Mouse (Mus musculus): ENCODE data around the gene Barhl1. TPM values are rescaled to one million over a fixed set of nuclear protein-coding genes. Genes with fewer than 3 reads are reported as not detected.

Gene Barhl1
- polyA plus RNA-seq, 1 experiment = 45.9 TPM

DNA sequence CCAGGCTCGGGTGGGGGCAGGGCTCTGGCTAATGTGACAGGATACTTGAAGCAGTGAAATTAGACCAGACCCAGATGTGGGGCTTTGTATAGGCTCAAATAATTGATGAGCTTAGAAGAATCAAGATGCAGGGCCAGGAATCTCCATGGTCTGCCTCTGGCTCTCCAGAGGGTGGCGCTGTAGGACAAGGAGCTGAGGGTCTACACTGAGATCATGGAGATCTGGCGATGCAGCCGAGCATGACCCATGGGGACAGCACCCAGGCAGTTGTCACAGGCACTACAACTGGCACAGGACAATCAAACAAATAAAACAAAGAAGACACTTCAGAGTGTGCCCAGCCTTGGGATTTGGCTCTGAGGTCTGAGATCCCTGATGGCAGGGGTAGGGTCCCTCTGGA is 7.4 kb upstream of the Barhl1 start:
- peak; percentile 79 for DNase-seq (ENCODE audit: low read depth)
- peak; percentile 96 for TF ChIP-seq CTCF (IDR thresholded peaks at IDR 0.05; ENCODE audit: borderline replicate concordance, extremely low read depth, insufficient read depth, insufficient read length)
- TF ChIP-seq POLR2A (IDR thresholded peaks at IDR 0.05; ENCODE audit: borderline replicate concordance, extremely low read depth, insufficient read depth, insufficient read length, poor library complexity, severe bottlenecking) = no peak

- no peak for TF ChIP-seq POLR2A (IDR thresholded peaks at IDR 0.05; ENCODE audit: borderline replicate concordance, extremely low read depth, insufficient read depth, insufficient read length, poor library complexity, severe bottlenecking)
These were observed 2.5 kb upstream of the Barhl1 start for GRCm38 (mm10) chr2:28919001-28919400.

DNA sequence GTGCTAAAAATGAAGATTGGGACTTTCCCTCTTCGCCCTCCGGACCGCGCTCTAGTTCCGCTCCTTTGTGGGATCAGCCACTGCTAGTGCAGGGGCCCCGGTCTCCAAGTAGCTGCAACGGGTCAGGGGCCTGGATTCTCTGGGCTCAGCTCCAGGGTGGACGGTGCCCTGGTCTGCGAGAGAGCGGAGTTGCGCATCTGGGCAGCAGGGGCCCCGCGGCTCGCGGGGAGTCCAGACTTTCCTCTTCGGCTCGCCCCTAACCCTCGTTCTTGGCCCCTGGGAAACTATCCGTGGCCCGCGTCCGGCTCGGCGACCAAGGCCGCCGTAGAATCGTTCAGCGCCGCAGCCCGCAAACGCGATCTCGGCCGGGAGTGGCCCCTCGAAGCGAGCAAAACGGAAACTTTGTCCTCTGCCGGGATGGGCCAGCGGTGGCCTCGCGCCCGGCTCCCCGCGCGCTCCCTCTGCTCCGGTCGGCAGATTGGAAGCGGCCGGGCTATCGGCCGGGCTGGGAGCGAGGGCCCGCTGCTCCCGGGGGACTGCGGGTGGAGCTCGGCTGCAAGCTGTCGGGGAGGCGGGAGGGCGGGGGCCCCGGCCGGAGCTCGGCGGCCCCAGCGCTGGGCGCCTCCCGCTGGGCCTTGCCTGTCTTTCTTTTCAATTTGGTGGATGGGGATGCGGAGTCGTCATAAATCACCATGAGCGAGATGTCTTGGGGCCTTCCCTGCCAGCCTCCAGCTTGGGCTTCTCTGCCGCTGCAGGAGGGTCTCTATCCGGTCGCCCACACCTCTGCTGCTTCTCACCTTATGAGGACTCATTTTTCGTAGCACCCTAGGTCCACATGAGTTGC is 1.3 kb upstream of the Barhl1 start:
- no peak for DNase-seq (ENCODE audit: low read depth)
- no peak for TF ChIP-seq CTCF (IDR thresholded peaks at IDR 0.05; ENCODE audit: borderline replicate concordance, extremely low read depth, insufficient read depth, insufficient read length)
- TF ChIP-seq POLR2A (IDR thresholded peaks at IDR 0.05; ENCODE audit: borderline replicate concordance, extremely low read depth, insufficient read depth, insufficient read length, poor library complexity, severe bottlenecking) = no peak

More at GRCm38 (mm10) chr2:28919001-28919400, 2.5 kb upstream of the Barhl1 start:
- DNase-seq (ENCODE audit: low read depth) = no peak

- no peak for TF ChIP-seq CTCF (IDR thresholded peaks at IDR 0.05; ENCODE audit: borderline replicate concordance, extremely low read depth, insufficient read depth, insufficient read length)
- TF ChIP-seq POLR2A (IDR thresholded peaks at IDR 0.05; ENCODE audit: borderline replicate concordance, extremely low read depth, insufficient read depth, insufficient read length, poor library complexity, severe bottlenecking) = no peak
- no peak for DNase-seq (ENCODE audit: low read depth)
These were observed 669 bp upstream of the Barhl1 start for GRCm38 (mm10) chr2:28917156-28917517.

- DNase-seq (ENCODE audit: low read depth) = no peak
- TF ChIP-seq CTCF (IDR thresholded peaks at IDR 0.05; ENCODE audit: borderline replicate concordance, extremely low read depth, insufficient read depth, insufficient read length) (no peak), POLR2A (IDR thresholded peaks at IDR 0.05; ENCODE audit: borderline replicate concordance, extremely low read depth, insufficient read depth, insufficient read length, poor library complexity, severe bottlenecking) (no peak)
These were observed 528 bp downstream of the Barhl1 start for GRCm38 (mm10) chr2:28915768-28916512.

- no peak for DNase-seq (ENCODE audit: low read depth)
- peak; percentile 5; the same call in 1 of the 2 replicates for TF ChIP-seq CTCF (IDR thresholded peaks at IDR 0.05; ENCODE audit: borderline replicate concordance, extremely low read depth, insufficient read depth, insufficient read length)
- TF ChIP-seq POLR2A (IDR thresholded peaks at IDR 0.05; ENCODE audit: borderline replicate concordance, extremely low read depth, insufficient read depth, insufficient read length, poor library complexity, severe bottlenecking) = no peak
These were observed 1.2 kb downstream of the Barhl1 start for GRCm38 (mm10) chr2:28915104-28915738.

- DNase-seq (ENCODE audit: low read depth) = no peak
- TF ChIP-seq CTCF (IDR thresholded peaks at IDR 0.05; ENCODE audit: borderline replicate concordance, extremely low read depth, insufficient read depth, insufficient read length) (no peak), POLR2A (IDR thresholded peaks at IDR 0.05; ENCODE audit: borderline replicate concordance, extremely low read depth, insufficient read depth, insufficient read length, poor library complexity, severe bottlenecking) (no peak)
These were observed 2.3 kb downstream of the Barhl1 start for GRCm38 (mm10) chr2:28914121-28914520.

- TF ChIP-seq POLR2A (IDR thresholded peaks at IDR 0.05; ENCODE audit: borderline replicate concordance, extremely low read depth, insufficient read depth, insufficient read length, poor library complexity, severe bottlenecking) (no peak), CTCF (IDR thresholded peaks at IDR 0.05; ENCODE audit: borderline replicate concordance, extremely low read depth, insufficient read depth, insufficient read length) (no peak)
- DNase-seq (ENCODE audit: low read depth) = no peak
These were observed 3.5 kb downstream of the Barhl1 start for GRCm38 (mm10) chr2:28912961-28913360.

DNA sequence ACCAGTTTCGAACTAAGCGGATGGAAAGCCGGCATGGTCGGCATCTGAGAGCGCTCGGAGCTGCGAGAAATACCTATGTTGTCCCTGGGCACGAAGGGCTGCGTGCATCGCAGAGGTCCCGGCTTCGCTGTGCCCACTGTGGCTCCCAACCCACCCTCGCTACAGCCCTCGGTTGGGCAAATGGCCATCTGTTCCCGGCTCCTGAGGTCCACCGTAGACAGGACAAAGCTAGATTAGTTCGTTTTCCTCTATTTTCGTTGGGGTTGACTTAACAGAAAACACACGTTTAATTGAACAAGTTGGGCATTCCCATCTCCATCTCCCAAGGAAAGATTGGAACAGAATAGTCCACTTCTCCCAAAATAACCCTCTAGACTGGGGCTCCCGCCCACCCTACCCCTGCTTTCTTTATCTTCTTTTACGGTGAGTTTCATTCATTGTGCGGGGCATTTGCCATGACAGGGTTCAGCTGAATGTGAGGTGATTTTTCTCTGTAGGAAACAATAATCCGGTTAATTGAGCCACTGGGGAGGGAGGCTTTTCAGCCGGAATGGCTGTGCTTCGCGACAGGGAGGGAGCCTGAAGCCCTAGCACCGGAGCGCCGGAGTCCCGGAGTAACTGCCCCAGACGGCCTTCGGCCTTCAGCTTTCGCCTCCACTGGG is 4.3 kb downstream of the Barhl1 start:
- DNase-seq (ENCODE audit: low read depth) = no peak
- TF ChIP-seq POLR2A (IDR thresholded peaks at IDR 0.05; ENCODE audit: borderline replicate concordance, extremely low read depth, insufficient read depth, insufficient read length, poor library complexity, severe bottlenecking) = no peak
- TF ChIP-seq CTCF (IDR thresholded peaks at IDR 0.05; ENCODE audit: borderline replicate concordance, extremely low read depth, insufficient read depth, insufficient read length) = no peak

- no peak for TF ChIP-seq CTCF (IDR thresholded peaks at IDR 0.05; ENCODE audit: borderline replicate concordance, extremely low read depth, insufficient read depth, insufficient read length)
- DNase-seq (ENCODE audit: low read depth) = no peak
These were observed 5.0 kb downstream of the Barhl1 start for GRCm38 (mm10) chr2:28911331-28912038.
